Mouse (Mus musculus) limb, embryonic 15.5 days (tissue): Measurements from ENCODE around the gene Evl. TPM values are rescaled to one million over a fixed set of nuclear protein-coding genes. Genes with fewer than 3 reads are reported as not detected.

Source experiments
- ATAC-seq: fragments of 200-750 bp; cut with Nextera tagmentation; 2 replicates; pipeline ENCODE4 v1.8.0; 2017; ENCODE audit warnings: low read depth, moderate TSS enrichment; ENCODE audit not compliant: insufficient number of reproducible peaks, low FRiP score, low TSS enrichment
- H3K27ac ChIP-seq: fragments of 300-500 bp; sonication (generic); 2 replicates; pipeline ENCODE4 v1.5.1; 2015; ENCODE audit warnings: moderate library complexity, mild to moderate bottlenecking, inconsistent platforms
- H3K27me3 ChIP-seq: fragments of 300-500 bp; sonication (generic); 2 replicates; pipeline ENCODE4 v1.6.1; 2015; ENCODE audit warnings: inconsistent platforms
- H3K36me3 ChIP-seq: fragments of 300-500 bp; sonication (generic); 2 replicates; pipeline ENCODE4 v1.6.1; 2015; ENCODE audit warnings: inconsistent platforms
- H3K4me1 ChIP-seq: fragments of 300-500 bp; sonication (generic); 2 replicates; pipeline ENCODE4 v1.6.1; 2015; ENCODE audit warnings: inconsistent platforms
- H3K4me2 ChIP-seq: fragments of 300-500 bp; sonication (generic); 2 replicates; pipeline ENCODE4 v1.6.1; 2015; ENCODE audit warnings: mild to moderate bottlenecking, inconsistent platforms
- H3K4me3 ChIP-seq: fragments of 300-500 bp; sonication (generic); 2 replicates; pipeline ENCODE4 v1.5.1; 2015; ENCODE audit warnings: mild to moderate bottlenecking, inconsistent platforms
- H3K9ac ChIP-seq: fragments of 300-500 bp; sonication (generic); 2 replicates; pipeline ENCODE4 v1.6.1; 2015; ENCODE audit warnings: inconsistent platforms
- H3K9me3 ChIP-seq: fragments of 300-500 bp; sonication (generic); 2 replicates; pipeline ENCODE4 v1.6.1; 2016; ENCODE audit warnings: inconsistent platforms
- WGBS: fragments of 180-500 bp; shearing (Covaris S2); methylation state at CpG from one replicate; pipeline ENCODE4 v1.1.7; 2015; 5-methylcytosine and 5-hydroxymethylcytosine counted together
- polyA plus RNA-seq: library from polyadenylated mRNA; unstranded; fragments of >200 nt; fragmentation: Nextera tagmentation; extraction: Ambion mirVana; gene quantifications from 2 replicates; pipeline ENCODE4 v1.2.1, GENCODE M21; 2015

Evl gene
- polyA plus RNA-seq, 1 experiment from 2014 or later = 49.5 TPM

GRCm38 (mm10) chr12:108600864-108601263 lies 46.3 kb downstream of the Evl start:
- Histone ChIP-seq H3K27ac (no peak overlapping the region; the same call in 1 of the 2 replicates), H3K4me1 (peaks cover 23% of the 10 kb centered on the region), H3K9me3 (no peaks in the 10 kb centered on the region), H3K9ac (no peak overlapping the region), H3K4me2 (no peak overlapping the region), H3K4me3 (no peak overlapping the region), H3K36me3 (no peaks in the 10 kb centered on the region), H3K27me3 (no peaks in the 10 kb centered on the region)
- WGBS = 71% methylated on average over 4 of the region's 4 CpGs
- ATAC-seq = no peak

DNA sequence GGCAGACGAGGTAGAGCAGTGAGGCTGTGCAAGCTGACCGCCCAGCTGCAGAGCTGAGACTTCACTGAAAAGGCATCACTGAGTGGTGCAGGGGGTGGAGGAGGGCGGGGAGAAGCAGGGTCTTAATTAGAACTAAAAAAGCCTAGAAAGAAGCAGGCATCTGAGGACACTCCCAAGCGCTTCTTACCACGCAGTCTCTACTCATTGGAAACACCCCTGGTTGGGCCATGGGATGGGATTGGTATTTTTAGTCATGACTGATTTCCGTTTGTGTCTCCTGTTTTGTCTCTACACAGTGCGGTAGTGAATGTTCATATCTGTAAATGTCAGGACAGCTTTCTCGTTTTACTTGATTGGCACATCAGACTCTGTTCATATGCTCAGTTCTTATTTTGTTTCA lies 46.8 kb downstream of the Evl start:
- no peaks in the 10 kb centered on the region for H3K27me3 ChIP-seq
- H3K27ac ChIP-seq = no peak overlapping the region; the same call in 1 of the 2 replicates
- no peak overlapping the region for H3K4me2 ChIP-seq
- H3K36me3 ChIP-seq = no peaks in the 10 kb centered on the region
- no peaks in the 10 kb centered on the region for H3K9me3 ChIP-seq
- no peak overlapping the region for H3K4me3 ChIP-seq
- WGBS = 81% methylated on average over 8 of the region's 8 CpGs
- peaks cover 24% of the 10 kb centered on the region for H3K4me1 ChIP-seq
- ATAC-seq = no peak
- no peak overlapping the region for H3K9ac ChIP-seq

DNA sequence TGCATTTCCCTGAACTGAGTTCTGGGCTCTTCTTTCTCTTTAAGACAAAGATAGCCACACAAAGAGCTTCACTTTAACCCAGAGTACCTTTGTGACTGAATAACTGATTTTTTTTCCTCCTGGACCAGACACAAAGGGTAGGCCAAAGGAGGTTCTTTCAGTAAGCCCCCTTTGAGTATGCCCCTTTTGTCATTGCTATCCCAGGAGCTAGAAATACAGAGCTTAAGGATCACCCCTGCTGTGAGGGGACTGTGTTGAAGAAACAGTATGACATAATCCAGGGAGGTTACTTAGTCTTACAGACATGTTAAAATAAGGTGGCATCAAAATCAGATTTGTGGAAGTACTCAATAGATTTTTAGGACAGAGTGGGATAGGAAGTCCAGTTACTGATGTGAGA lies 50.0 kb downstream of the Evl start:
- Histone ChIP-seq H3K4me3 (no peak overlapping the region), H3K27me3 (no peaks in the 10 kb centered on the region), H3K27ac (no peak overlapping the region), H3K4me2 (no peak overlapping the region), H3K36me3 (0 out of 2 replicates have a peak, but pooled peaks cover 3% of the 10 kb centered on the region), H3K4me1 (peaks cover 24% of the 10 kb centered on the region), H3K9me3 (no peaks in the 10 kb centered on the region), H3K9ac (no peak overlapping the region)
- ATAC-seq = no peak

GRCm38 (mm10) chr12:108605521-108606281 lies 51.2 kb downstream of the Evl start:
- Histone ChIP-seq H3K4me1 (peaks cover 21% of the 10 kb centered on the region), H3K9me3 (no peaks in the 10 kb centered on the region), H3K27me3 (no peaks in the 10 kb centered on the region), H3K4me2 (no peak overlapping the region), H3K4me3 (no peak overlapping the region), H3K9ac (no peak overlapping the region), H3K27ac (no peak overlapping the region), H3K36me3 (0 out of 2 replicates have a peak, but pooled peaks cover 3% of the 10 kb centered on the region)
- WGBS = 58% methylated on average over 12 of the region's 12 CpGs
- ATAC-seq = no peak

DNA sequence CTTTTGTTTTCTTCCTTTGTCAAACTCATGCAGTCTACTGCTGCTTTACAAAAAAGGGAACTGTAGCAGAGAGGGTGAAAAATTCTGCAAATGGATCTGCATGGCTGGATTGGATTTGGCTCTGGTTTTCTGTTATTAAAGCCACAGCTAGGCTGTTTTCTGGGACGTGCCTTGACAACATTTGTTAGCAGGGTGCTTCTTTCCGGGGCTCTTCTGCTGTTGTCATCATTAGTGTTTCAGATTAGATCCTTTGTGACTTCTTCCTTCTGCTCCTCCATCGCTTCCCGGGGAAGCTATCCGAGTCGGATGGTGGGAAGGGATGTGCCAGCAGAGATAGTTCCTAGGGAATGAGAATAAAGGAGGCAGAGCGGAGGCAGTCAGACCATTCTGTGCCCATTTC lies 51.8 kb downstream of the Evl start:
- 81% methylated on average over 7 of the region's 7 CpGs for WGBS
- no peaks in the 10 kb centered on the region for H3K27me3 ChIP-seq
- no peak overlapping the region for H3K27ac ChIP-seq
- no peak overlapping the region for H3K4me3 ChIP-seq
- H3K36me3 ChIP-seq = peaks cover 5% of the 10 kb centered on the region; the same call in 1 of the 2 replicates
- H3K4me2 ChIP-seq = no peak overlapping the region
- H3K4me1 ChIP-seq = peaks cover 15% of the 10 kb centered on the region
- H3K9ac ChIP-seq = no peak overlapping the region
- no peak for ATAC-seq
- no peaks in the 10 kb centered on the region for H3K9me3 ChIP-seq

DNA sequence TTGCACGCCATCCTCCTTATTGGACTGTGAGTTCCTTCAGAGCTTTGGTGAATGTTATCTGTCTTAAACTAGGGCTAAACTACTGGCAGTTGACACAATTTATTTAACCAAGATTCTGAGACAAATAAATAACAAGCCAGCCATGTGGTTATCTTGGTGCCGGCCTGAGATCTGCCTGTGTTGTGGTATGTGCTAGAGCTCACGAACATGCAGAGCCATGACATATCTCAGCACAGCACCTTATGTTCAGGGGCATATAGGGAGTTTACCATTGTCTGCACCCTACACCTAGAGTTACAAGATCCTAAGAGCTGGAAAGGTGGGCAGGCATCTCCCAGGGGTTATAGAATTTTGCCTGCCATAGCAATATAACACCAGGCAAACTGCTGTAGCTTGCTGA lies 54.9 kb downstream of the Evl start:
- H3K4me1 ChIP-seq = peaks cover 9% of the 10 kb centered on the region
- no peaks in the 10 kb centered on the region for H3K9me3 ChIP-seq
- no peak for ATAC-seq

DNA sequence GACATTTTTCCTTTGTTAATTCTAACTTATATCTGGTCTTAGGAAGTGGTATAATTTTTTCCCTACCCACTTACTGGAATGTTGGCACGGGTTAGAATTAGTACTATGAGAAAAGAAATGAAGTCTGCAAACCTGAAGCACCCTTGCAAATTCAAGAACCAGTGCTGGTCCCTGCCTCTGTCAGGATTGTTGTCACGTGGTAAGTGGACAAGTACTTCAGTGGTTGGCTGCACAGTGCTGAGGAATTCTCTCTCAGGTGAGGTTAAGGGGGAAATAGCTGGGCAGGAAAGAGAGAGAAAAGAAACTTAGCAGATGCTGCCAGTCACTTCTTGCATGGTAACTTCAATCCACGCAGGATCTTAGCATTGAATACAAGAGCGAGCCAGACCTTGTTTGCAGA lies 55.7 kb downstream of the Evl start:
- Histone ChIP-seq H3K4me2 (no peak overlapping the region), H3K36me3 (peaks cover 7% of the 10 kb centered on the region), H3K9ac (no peak overlapping the region), H3K9me3 (no peaks in the 10 kb centered on the region), H3K4me3 (no peak overlapping the region), H3K27ac (no peak overlapping the region), H3K4me1 (peaks cover 7% of the 10 kb centered on the region), H3K27me3 (no peaks in the 10 kb centered on the region)
- ATAC-seq = no peak
- WGBS = 91% methylated on average over 4 of the region's 4 CpGs

More for the DNA sequence above, 54.9 kb downstream of the Evl start:
- H3K36me3 ChIP-seq = peaks cover 7% of the 10 kb centered on the region
- no peak overlapping the region for H3K4me3 ChIP-seq
- H3K4me2 ChIP-seq = no peak overlapping the region
- H3K27ac ChIP-seq = no peak overlapping the region
- no peak overlapping the region for H3K9ac ChIP-seq
- no peaks in the 10 kb centered on the region for H3K27me3 ChIP-seq
- WGBS = 83% methylated on average over 3 of the region's 3 CpGs

- no peak overlapping the region for H3K4me2 ChIP-seq
- H3K4me1 ChIP-seq = peaks cover 4% of the 10 kb centered on the region; the same call in 1 of the 2 replicates
- no peaks in the 10 kb centered on the region for H3K9me3 ChIP-seq
- H3K27me3 ChIP-seq = no peaks in the 10 kb centered on the region
- 47% methylated on average over 3 of the region's 3 CpGs for WGBS
- no peak overlapping the region for H3K4me3 ChIP-seq
- ATAC-seq = no peak
- H3K9ac ChIP-seq = no peak overlapping the region
- H3K36me3 ChIP-seq = peaks cover 7% of the 10 kb centered on the region
- H3K27ac ChIP-seq = no peak overlapping the region
These were observed 58.6 kb downstream of the Evl start for GRCm38 (mm10) chr12:108613081-108613480.

- no peaks in the 10 kb centered on the region for H3K36me3 ChIP-seq
- WGBS = 50% methylated on average over 7 of the region's 7 CpGs
- H3K4me2 ChIP-seq = no peak overlapping the region
- H3K4me1 ChIP-seq = peaks cover 13% of the 10 kb centered on the region; the same call in 1 of the 2 replicates
- no peak for ATAC-seq
- H3K27ac ChIP-seq = no peak overlapping the region
- no peaks in the 10 kb centered on the region for H3K9me3 ChIP-seq
- no peak overlapping the region for H3K4me3 ChIP-seq
- H3K27me3 ChIP-seq = no peaks in the 10 kb centered on the region
- H3K9ac ChIP-seq = no peak overlapping the region
These were observed 63.0 kb downstream of the Evl start for GRCm38 (mm10) chr12:108617511-108617910.

DNA sequence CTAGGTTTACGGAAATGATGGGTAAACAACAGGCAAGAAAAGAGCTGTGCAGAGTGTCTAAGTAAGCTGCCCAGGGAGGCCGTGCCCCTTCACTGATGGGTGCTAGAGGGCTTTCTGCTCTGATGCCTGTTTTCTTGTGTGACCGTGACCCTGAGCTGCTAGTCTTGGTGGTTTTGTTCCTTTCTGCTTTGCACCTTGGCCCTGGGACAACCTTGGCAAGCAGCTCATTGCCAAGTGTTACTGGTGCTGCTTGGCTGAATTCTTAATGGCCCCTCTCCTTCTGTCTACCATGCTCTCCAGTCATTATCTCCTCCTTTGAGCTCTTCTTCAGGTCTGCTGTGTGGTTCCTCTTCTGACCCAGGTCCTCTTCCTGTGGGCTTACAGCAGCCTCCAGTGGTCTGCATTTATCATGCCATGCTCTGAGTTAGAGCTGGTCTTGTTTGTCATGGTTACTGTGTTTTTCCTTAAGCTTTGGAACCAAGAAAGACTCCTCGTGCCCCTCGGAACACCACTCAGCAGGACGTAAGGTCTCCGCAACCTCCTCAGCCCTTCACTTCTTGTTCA lies 65.4 kb downstream of the Evl start:
- Histone ChIP-seq H3K36me3 (no peaks in the 10 kb centered on the region), H3K4me3 (no peak overlapping the region), H3K4me1 (peaks cover 14% of the 10 kb centered on the region; the same call in 1 of the 2 replicates), H3K27me3 (no peaks in the 10 kb centered on the region), H3K4me2 (no peak overlapping the region), H3K27ac (no peak overlapping the region), H3K9ac (no peak overlapping the region), H3K9me3 (no peaks in the 10 kb centered on the region)
- no peak for ATAC-seq
- 97% methylated on average over 7 of the region's 7 CpGs for WGBS

DNA sequence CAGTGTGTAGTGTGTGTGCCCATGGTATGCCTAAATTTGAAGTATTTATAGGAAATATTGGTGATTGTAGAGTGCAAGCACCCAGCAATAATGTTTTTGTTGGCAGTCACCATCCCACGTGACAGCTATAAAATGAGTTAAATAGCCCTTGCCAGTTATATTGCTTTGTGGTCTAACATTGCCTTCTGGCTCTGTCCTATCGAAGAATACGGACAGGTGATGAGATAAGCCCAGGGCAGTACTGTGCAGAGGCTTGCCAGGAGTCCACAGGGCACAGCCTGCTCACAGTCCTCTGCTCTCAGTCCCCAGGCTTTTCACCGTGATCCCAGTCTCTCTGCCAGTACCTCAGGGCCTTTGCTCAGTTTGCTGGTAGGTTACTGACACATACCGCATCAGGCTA lies 67.9 kb downstream of the Evl start:
- Histone ChIP-seq H3K4me3 (no peak overlapping the region), H3K27me3 (no peaks in the 10 kb centered on the region), H3K4me2 (no peak overlapping the region), H3K4me1 (peaks cover 13% of the 10 kb centered on the region; the same call in 1 of the 2 replicates), H3K9ac (no peak overlapping the region), H3K36me3 (no peaks in the 10 kb centered on the region), H3K9me3 (no peaks in the 10 kb centered on the region), H3K27ac (no peak overlapping the region)
- ATAC-seq = no peak
- WGBS = 62% methylated on average over 5 of the region's 5 CpGs

GRCm38 (mm10) chr12:108629556-108629955 lies 75.0 kb downstream of the Evl start:
- H3K4me1 ChIP-seq = no peaks in the 10 kb centered on the region
- no peak overlapping the region for H3K4me3 ChIP-seq
- H3K36me3 ChIP-seq = peaks cover 7% of the 10 kb centered on the region; the same call in 1 of the 2 replicates
- H3K27me3 ChIP-seq = no peaks in the 10 kb centered on the region
- H3K9me3 ChIP-seq = no peaks in the 10 kb centered on the region
- H3K9ac ChIP-seq = no peak overlapping the region
- no peak for ATAC-seq
- no peak overlapping the region for H3K4me2 ChIP-seq
- H3K27ac ChIP-seq = no peak overlapping the region
- 90% methylated on average over 1 of the region's 1 CpGs for WGBS
